42 mouse cellular contexts compared by ENCODE assay signal in genomic region chr1:174159095-174159494, GRCm38 (mm10). TPM values are rescaled to one million over a fixed set of nuclear protein-coding genes. Genes with fewer than 3 reads are reported as not detected.
A peak's percentile ranks its signal among the peaks of the same experiment; 100 is the strongest.
DNase-seq lines count a peak whose midpoint lies in the region; ATAC-seq lines count a peak whose summit lies in the region.
"Had no signal": no experiment of that assay in that cellular context is flagged by ENCODE, and none has a peak within 500 bp of the region (broad histone marks: within the 10 kb centered on the region; RNA-seq: fewer than 3 reads in every experiment).

No protein-coding gene starts in this region.

- H3K4me2 ChIP-seq in liver, embryonic 16.5 days (ENCODE audit: low read depth, low read length), result no peak overlapping the region
- H3K4me2 ChIP-seq: embryonic facial prominence, embryonic 12.5 days; heart, embryonic 13.5 days; limb, embryonic 15.5 days; lung, embryonic 15.5 days; midbrain, embryonic 13.5 days; neural tube, embryonic 15.5 days had no signal

- WGBS in liver, embryonic 16.5 days (ENCODE audit: insufficient replicate concordance), result 36% methylated on average over 10 of the region's 10 CpGs

- no peaks in the 10 kb centered on the region for H3K36me3 ChIP-seq in liver, embryonic 16.5 days (ENCODE audit: control insufficient read depth, insufficient read depth)
- H3K36me3 ChIP-seq: embryonic facial prominence, embryonic 12.5 days; heart, embryonic 13.5 days; limb, embryonic 10.5 days; limb, embryonic 15.5 days; lung, embryonic 15.5 days; midbrain, embryonic 13.5 days; neural tube, embryonic 15.5 days had no signal

- no peak overlapping the region for H3K9ac ChIP-seq in liver, embryonic 16.5 days (ENCODE audit: low read depth, low read length)
- H3K9ac ChIP-seq: embryonic facial prominence, embryonic 12.5 days; heart, embryonic 13.5 days; limb, embryonic 15.5 days; lung, embryonic 15.5 days; midbrain, embryonic 13.5 days; neural tube, embryonic 15.5 days had no signal

- peak; percentile 95 for ATAC-seq in common myeloid progenitor, adult 5-6 weeks (replicated peaks; ENCODE audit: low read depth, poor library complexity, severe bottlenecking)
- peak; percentile 93 to 99 for ATAC-seq in hematopoietic stem cell, adult 5-6 weeks (replicated peaks in 1 of 2; ENCODE audit: insufficient read depth in 1 of 2, low FRiP score in 2 of 2, low TSS enrichment in 1 of 2, low read depth in 1 of 2, poor library complexity in 2 of 2, severe bottlenecking in 2 of 2)
- ATAC-seq in liver, embryonic 16.5 days (ENCODE audit: low read depth), result peak; percentile 58
- peak; percentile 53; the same call in 1 of the 2 replicates for ATAC-seq in monocyte, adult 5-6 weeks (replicated peaks; ENCODE audit: insufficient number of reproducible peaks, low FRiP score, low TSS enrichment, poor library complexity, severe bottlenecking)
- ATAC-seq: hindbrain, embryonic 16.5 days; midbrain, embryonic 13.5 days; Patski had no signal

- H3K4me1 ChIP-seq in liver, embryonic 16.5 days (ENCODE audit: control insufficient read depth, low read depth, low read length), result peaks cover 5% of the 10 kb centered on the region
- H3K4me1 ChIP-seq: embryonic facial prominence, embryonic 12.5 days; heart, embryonic 13.5 days; limb, embryonic 10.5 days; limb, embryonic 15.5 days; lung, embryonic 15.5 days; midbrain, embryonic 13.5 days; neural tube, embryonic 15.5 days had no signal

- H3K27ac ChIP-seq in liver, embryonic 16.5 days (ENCODE audit: low read length), result no peak overlapping the region
- H3K27ac ChIP-seq: embryonic facial prominence, embryonic 12.5 days; heart, adult 2 months; heart, embryonic 13.5 days; layer of hippocampus, adult 2 months; limb, embryonic 10.5 days; limb, embryonic 15.5 days; lung, embryonic 15.5 days; midbrain, embryonic 13.5 days; neural tube, embryonic 15.5 days; stomach, postnatal 0 days had no signal

- no peak overlapping the region for H3K4me3 ChIP-seq in liver, embryonic 16.5 days (ENCODE audit: low read depth, low read length)
- H3K4me3 ChIP-seq: embryonic facial prominence, embryonic 12.5 days; heart, adult 2 months; heart, embryonic 13.5 days; layer of hippocampus, adult 2 months; limb, embryonic 10.5 days; limb, embryonic 15.5 days; lung, embryonic 15.5 days; megakaryocyte, embryonic 14.5 days; midbrain, embryonic 13.5 days; neural tube, embryonic 15.5 days had no signal

- H3K27me3 ChIP-seq in liver, embryonic 16.5 days (ENCODE audit: control insufficient read depth, insufficient read depth, low read depth, low read length), result no peaks in the 10 kb centered on the region
- H3K27me3 ChIP-seq: CH12.LX; embryonic facial prominence, embryonic 12.5 days; heart, embryonic 13.5 days; limb, embryonic 15.5 days; lung, embryonic 15.5 days; megakaryocyte, embryonic 14.5 days; midbrain, embryonic 13.5 days; neural tube, embryonic 15.5 days; Patski had no signal

- DNase-seq in left cerebral cortex, adult 9 months (ENCODE audit: low spot score in 2 of 2), result no peak
- no peak for DNase-seq in right cerebral cortex, postnatal 4 days
- DNase-seq in gastrocnemius, postnatal 10 days, result no peak
- DNase-seq: adrenal gland, postnatal 10 days; cerebellum, adult 8-10 months; cerebellum, postnatal 36 days; embryo, embryonic 11 days; gastrocnemius, postnatal 36 days; heart, adult 2 months; heart, postnatal 10 days; kidney, adult 2 months; kidney, postnatal 36 days; retina, postnatal 1 day; right cerebral cortex, postnatal 14 days; thymus, adult 18-20 months; thymus, postnatal 25 days had no signal

- H3K9me3 ChIP-seq in liver, embryonic 16.5 days (replicated peaks; ENCODE audit: control insufficient read depth, low read length), result no peaks in the 10 kb centered on the region
- H3K9me3 ChIP-seq: embryonic facial prominence, embryonic 12.5 days; heart, embryonic 13.5 days; limb, embryonic 10.5 days; limb, embryonic 15.5 days; lung, embryonic 15.5 days; megakaryocyte, embryonic 14.5 days; midbrain, embryonic 13.5 days; neural tube, embryonic 15.5 days had no signal

RNA-seq across cellular contexts. Expression of gene Olfr420, which starts 3.7 kb away (rescaled TPM):
- total RNA-seq in common myeloid progenitor, adult 5-6 weeks (2017), result 0.09 TPM in 1 of 2 replicates, not detected in the other
- not detected in 2 replicates for total RNA-seq in hematopoietic stem cell, adult 5-6 weeks (2017)
- 0.97 and 1.1 TPM in 2 replicates for polyA plus RNA-seq in liver, embryonic 16.5 days (2015; fragmentation: Nextera tagmentation; extraction: Ambion mirVana)
- total RNA-seq in monocyte, adult 5-6 weeks (2017), result not detected in 3 replicates
- not detected for total RNA-seq in gastrocnemius, postnatal 10 days (2021)
- total RNA-seq: adrenal gland, postnatal 10 days; CH12.LX; ES-E14; gastrocnemius, postnatal 36 days; heart, adult 2 months; heart, postnatal 10 days; layer of hippocampus, adult 2 months; layer of hippocampus, postnatal 14 days; left cerebral cortex, postnatal 10 days had no signal
- polyA plus RNA-seq: C2C12; embryonic facial prominence, embryonic 12.5 days; forebrain, embryonic 11.5 days; heart, adult 2 months; heart, embryonic 13.5 days; hindbrain, embryonic 11.5 days; hindbrain, embryonic 16.5 days; intestine, embryonic 14.5 days; kidney, adult 2 months; kidney, embryonic 16.5 days; limb, embryonic 10.5 days; limb, embryonic 15.5 days; lung, embryonic 15.5 days; midbrain, embryonic 13.5 days; neural tube, embryonic 15.5 days; Patski; spleen, adult 2 months; stomach, postnatal 0 days had no signal

RNA-seq across cellular contexts. Expression of gene Spta1, which starts 13.5 kb away (rescaled TPM):
- 24.7 and 29.6 TPM in 2 replicates for total RNA-seq in common myeloid progenitor, adult 5-6 weeks (2017)
- total RNA-seq in hematopoietic stem cell, adult 5-6 weeks (2017), result 2.4 and 11.4 TPM in 2 replicates
- polyA plus RNA-seq in liver, embryonic 16.5 days (2015; fragmentation: Nextera tagmentation; extraction: Ambion mirVana), result 35.2 and 38.2 TPM in 2 replicates
- 0.78 to 6.8 TPM (median 4.1 TPM) in 3 replicates for total RNA-seq in monocyte, adult 5-6 weeks (2017)
- 1 to 10 TPM in 1 of 2 experiments, under 1 TPM in 1; 0.26 to 1.5 TPM for total RNA-seq in gastrocnemius, postnatal 10 days (2021)
- polyA plus RNA-seq: C2C12, Patski had no signal

RNA-seq across cellular contexts. Expression of gene Olfr424, which starts 27.8 kb away (rescaled TPM):
- not detected in 2 replicates for total RNA-seq in common myeloid progenitor, adult 5-6 weeks (2017)
- total RNA-seq in hematopoietic stem cell, adult 5-6 weeks (2017), result not detected in 2 replicates
- not detected in 2 replicates for polyA plus RNA-seq in liver, embryonic 16.5 days (2015; fragmentation: Nextera tagmentation; extraction: Ambion mirVana)
- total RNA-seq in monocyte, adult 5-6 weeks (2017), result not detected in 3 replicates
- total RNA-seq in gastrocnemius, postnatal 10 days (2021), result not detected
- total RNA-seq: adrenal gland, postnatal 10 days; CH12.LX; ES-E14; gastrocnemius, postnatal 36 days; heart, adult 2 months; heart, postnatal 10 days; layer of hippocampus, adult 2 months; layer of hippocampus, postnatal 14 days; left cerebral cortex, postnatal 10 days had no signal
- polyA plus RNA-seq: C2C12; embryonic facial prominence, embryonic 12.5 days; forebrain, embryonic 11.5 days; heart, adult 2 months; heart, embryonic 13.5 days; hindbrain, embryonic 11.5 days; hindbrain, embryonic 16.5 days; intestine, embryonic 14.5 days; kidney, adult 2 months; kidney, embryonic 16.5 days; limb, embryonic 10.5 days; limb, embryonic 15.5 days; lung, embryonic 15.5 days; midbrain, embryonic 13.5 days; neural tube, embryonic 15.5 days; Patski; spleen, adult 2 months; stomach, postnatal 0 days had no signal

RNA-seq across cellular contexts. Expression of gene Olfr231, which starts 38.1 kb away (rescaled TPM):
- not detected in 2 replicates for total RNA-seq in common myeloid progenitor, adult 5-6 weeks (2017)
- total RNA-seq in hematopoietic stem cell, adult 5-6 weeks (2017), result not detected in 2 replicates
- not detected in 2 replicates for polyA plus RNA-seq in liver, embryonic 16.5 days (2015; fragmentation: Nextera tagmentation; extraction: Ambion mirVana)
- total RNA-seq in monocyte, adult 5-6 weeks (2017), result not detected in 3 replicates
- total RNA-seq in gastrocnemius, postnatal 10 days (2021), result not detected
- total RNA-seq: adrenal gland, postnatal 10 days; CH12.LX; ES-E14; gastrocnemius, postnatal 36 days; heart, adult 2 months; heart, postnatal 10 days; layer of hippocampus, adult 2 months; layer of hippocampus, postnatal 14 days; left cerebral cortex, postnatal 10 days had no signal
- polyA plus RNA-seq: C2C12; heart, adult 2 months; heart, embryonic 13.5 days; hindbrain, embryonic 11.5 days; hindbrain, embryonic 16.5 days; intestine, embryonic 14.5 days; kidney, adult 2 months; kidney, embryonic 16.5 days; limb, embryonic 10.5 days; limb, embryonic 15.5 days; lung, embryonic 15.5 days; midbrain, embryonic 13.5 days; neural tube, embryonic 15.5 days; Patski; spleen, adult 2 months; stomach, postnatal 0 days had no signal
